Mouse (Mus musculus) common myeloid progenitor, adult 5-6 weeks (primary cell): ENCODE results near the gene Kit. TPM values are rescaled to one million over a fixed set of nuclear protein-coding genes. Genes with fewer than 3 reads are reported as not detected.

Source experiments
- ATAC-seq: replicated peaks from 2 replicates; pipeline ENCODE4 v1.8.0; 2016; ENCODE audit warnings: low read depth, mild to moderate bottlenecking, moderate TSS enrichment, inconsistent platforms; ENCODE audit not compliant: poor library complexity, severe bottlenecking
- total RNA-seq: library from RNA; stranded (forward); fragments of 200-1000, 187-1606 nt; gene quantifications from 2 replicates; pipeline ENCODE4 v1.2.3, GENCODE M21; 2017

The Kit gene
- total RNA-seq, 1 experiment from 2014 or later = 195 TPM

- no peak for ATAC-seq
These were observed 57.5 kb downstream of the Kit start for GRCm38 (mm10) chr5:75632257-75632656.

- ATAC-seq = peak; percentile 51
These were observed 58.3 kb downstream of the Kit start for GRCm38 (mm10) chr5:75632846-75633640.

- 0 out of 2 replicates have a peak, but pooled peaks have one; percentile 23 for ATAC-seq
These were observed 60.7 kb downstream of the Kit start for GRCm38 (mm10) chr5:75635385-75635784.

GRCm38 (mm10) chr5:75640637-75641036, 65.9 kb downstream of the Kit start:
- no peak for ATAC-seq

GRCm38 (mm10) chr5:75647046-75647445, 72.3 kb downstream of the Kit start:
- no peak for ATAC-seq

- no peak for ATAC-seq
These were observed 75.8 kb downstream of the Kit start for GRCm38 (mm10) chr5:75650566-75650965.

- ATAC-seq = no peak
These were observed 78.7 kb downstream of the Kit start for GRCm38 (mm10) chr5:75653431-75653830.

GRCm38 (mm10) chr5:75658575-75658974, 83.9 kb downstream of the Kit start:
- ATAC-seq = no peak

- ATAC-seq = no peak
These were observed 85.6 kb downstream of the Kit start for GRCm38 (mm10) chr5:75660342-75660741.

- ATAC-seq = no peak
These were observed 87.8 kb downstream of the Kit start for GRCm38 (mm10) chr5:75662466-75662865.

- ATAC-seq = no peak
These were observed 89.1 kb downstream of the Kit start for GRCm38 (mm10) chr5:75663768-75664167.

GRCm38 (mm10) chr5:75667083-75667482, 92.4 kb downstream of the Kit start:
- ATAC-seq = no peak

- peak; percentile 73 for ATAC-seq
These were observed 96.5 kb downstream of the Kit start for GRCm38 (mm10) chr5:75671136-75671788.

- no peak for ATAC-seq
These were observed 101.3 kb downstream of the Kit start for GRCm38 (mm10) chr5:75676024-75676423.

- ATAC-seq = peak; percentile 65
These were observed 105.2 kb downstream of the Kit start for GRCm38 (mm10) chr5:75679896-75680295.

- peak; percentile 81 for ATAC-seq
These were observed 120.6 kb downstream of the Kit start for GRCm38 (mm10) chr5:75695162-75695809.

GRCm38 (mm10) chr5:75696960-75697359, 122.2 kb downstream of the Kit start:
- no peak for ATAC-seq

- ATAC-seq = no peak
These were observed 123.8 kb downstream of the Kit start for GRCm38 (mm10) chr5:75698556-75698955.

GRCm38 (mm10) chr5:75699081-75699480, 124.4 kb downstream of the Kit start:
- ATAC-seq = no peak

- ATAC-seq = no peak
These were observed 124.8 kb downstream of the Kit start for GRCm38 (mm10) chr5:75699516-75699915.

GRCm38 (mm10) chr5:75701662-75702061, 126.9 kb downstream of the Kit start:
- ATAC-seq = no peak
